Mouse (Mus musculus): ENCODE measurements at regions not wholly inside any gene's neighbourhood (a gene's known extent, or its start where the extent isn't known, plus 50 kb on each side); places are given as distances from the start of the nearest gene placed in this dataset.

DNA sequence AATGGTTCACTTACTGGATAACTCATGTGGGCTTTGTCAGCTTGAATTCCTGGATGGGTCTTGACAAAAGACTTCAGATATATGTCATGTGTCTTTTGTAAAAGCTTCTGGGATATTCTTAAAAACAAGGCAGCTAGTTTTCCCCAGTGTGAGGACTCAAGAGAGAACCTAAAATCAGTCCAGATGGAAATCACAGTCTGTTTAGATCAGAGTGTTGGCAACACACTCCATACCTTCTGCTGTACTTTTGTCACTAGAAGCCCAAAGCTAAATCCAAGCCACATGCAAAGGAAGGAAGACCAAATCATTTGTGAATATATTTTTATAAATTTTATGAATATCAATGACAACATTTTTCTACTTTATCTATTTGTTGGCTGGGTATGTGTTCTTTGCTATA is 950.4 kb downstream of the Abca13 start:
- TF ChIP-seq EP300 (IDR thresholded peaks at IDR 0.05; ENCODE audit: insufficient read depth, low read depth, low read length) (no peak), CTCF (IDR thresholded peaks at IDR 0.05; ENCODE audit: low read depth, low read length) (no peak), POLR2A (IDR thresholded peaks at IDR 0.05; ENCODE audit: insufficient read depth, low read length) (no peak)
